Mouse (Mus musculus): ENCODE data around the gene Fam43b. TPM values are rescaled to one million over a fixed set of nuclear protein-coding genes. Genes with fewer than 3 reads are reported as not detected.

Fam43b gene
- polyA plus RNA-seq, 1 experiment, result not detected

- peaks cover 9% of the 10 kb centered on the region; the same call in 1 of the 2 replicates for H3K4me1 ChIP-seq (ENCODE audit: control insufficient read depth, insufficient read depth, low read length)
- WGBS, result 76% methylated on average over 5 of the region's 5 CpGs
- TF ChIP-seq CTCF (IDR thresholded peaks at IDR 0.05; ENCODE audit: insufficient read depth, low read length) (no peak), POLR2A (IDR thresholded peaks at IDR 0.05; ENCODE audit: borderline replicate concordance, extremely low read depth, low read depth, low read length) (no peak)
- no peak for DNase-seq
- H3K4me3 ChIP-seq (replicated peaks; ENCODE audit: extremely low read depth, low read depth, low read length), result no peak overlapping the region
Observed at GRCm38 (mm10) chr4:138370996-138371516, 25.3 kb downstream of the Fam43b start.

DNA sequence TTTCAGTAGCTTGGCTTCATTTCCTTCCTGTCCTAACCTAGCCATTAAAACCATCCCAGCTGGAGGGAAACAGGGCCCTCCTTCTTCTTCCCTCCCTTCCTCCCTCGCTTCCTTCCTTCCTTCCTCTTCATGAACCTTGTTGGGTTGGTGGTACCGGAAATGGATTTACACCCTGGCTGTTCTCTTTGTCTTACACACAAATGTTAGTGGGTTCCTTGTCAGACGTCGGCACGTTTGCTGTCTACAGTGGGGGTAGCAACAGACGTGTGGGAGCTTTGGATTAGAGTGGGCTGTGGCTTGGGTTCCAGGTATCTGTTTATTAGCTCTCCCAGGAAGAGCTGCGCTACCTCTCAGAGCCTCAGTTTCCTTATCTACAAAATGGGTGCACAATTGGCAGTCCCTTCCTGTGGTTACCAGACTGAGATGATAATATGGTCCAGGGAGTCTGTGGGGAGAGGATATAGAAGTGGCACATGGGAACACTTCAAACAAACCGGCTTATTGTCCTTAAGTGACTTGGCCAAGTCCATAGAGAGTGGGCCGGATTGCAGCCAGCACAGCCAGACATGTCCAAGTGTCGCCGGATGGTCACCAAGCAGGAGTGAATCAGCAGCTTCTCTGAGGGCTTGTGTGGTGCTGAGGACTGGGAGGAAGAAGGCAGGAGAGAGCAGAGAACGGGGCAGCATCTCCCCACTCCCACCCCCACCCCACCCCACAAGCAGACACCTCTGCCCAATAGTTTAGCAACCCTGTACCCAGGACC lies 27.6 kb downstream of the Fam43b start:
- WGBS, result 43% methylated on average over 12 of the region's 12 CpGs
- H3K4me1 ChIP-seq (ENCODE audit: control insufficient read depth, insufficient read depth, low read length), result peaks cover 9% of the 10 kb centered on the region; the same call in 1 of the 2 replicates
- DNase-seq, result no peak
- TF ChIP-seq POLR2A (IDR thresholded peaks at IDR 0.05; ENCODE audit: borderline replicate concordance, extremely low read depth, low read depth, low read length) (no peak), CTCF (IDR thresholded peaks at IDR 0.05; ENCODE audit: insufficient read depth, low read length) (no peak)
- no peak overlapping the region for H3K4me3 ChIP-seq (replicated peaks; ENCODE audit: extremely low read depth, low read depth, low read length)

GRCm38 (mm10) chr4:138367641-138368497 lies 28.5 kb downstream of the Fam43b start, which contains the start of gene Cda:
Gene Cda, minus strand, starts transcription at chr4:138367992.
- H3K4me1 ChIP-seq (ENCODE audit: control insufficient read depth, insufficient read depth, low read length), result peaks cover 9% of the 10 kb centered on the region; the same call in 1 of the 2 replicates
- TF ChIP-seq POLR2A (IDR thresholded peaks at IDR 0.05; ENCODE audit: borderline replicate concordance, extremely low read depth, low read depth, low read length) (no peak), CTCF (IDR thresholded peaks at IDR 0.05; ENCODE audit: insufficient read depth, low read length) (no peak)
- WGBS, result 2% methylated on average over 34 of the region's 34 CpGs
- H3K4me3 ChIP-seq (replicated peaks; ENCODE audit: extremely low read depth, low read depth, low read length), result peak within 1 kb of the TSS; percentile 18
- DNase-seq, result peak; percentile 80

GRCm38 (mm10) chr4:138366561-138366960 lies 29.8 kb downstream of the Fam43b start:
- no peak for DNase-seq
- peaks cover 9% of the 10 kb centered on the region; the same call in 1 of the 2 replicates for H3K4me1 ChIP-seq (ENCODE audit: control insufficient read depth, insufficient read depth, low read length)
- TF ChIP-seq CTCF (IDR thresholded peaks at IDR 0.05; ENCODE audit: insufficient read depth, low read length), result no peak
- TF ChIP-seq POLR2A (IDR thresholded peaks at IDR 0.05; ENCODE audit: borderline replicate concordance, extremely low read depth, low read depth, low read length), result no peak
- H3K4me3 ChIP-seq (replicated peaks; ENCODE audit: extremely low read depth, low read depth, low read length), result no peak overlapping the region
- 83% methylated on average over 2 of the region's 2 CpGs for WGBS

DNA sequence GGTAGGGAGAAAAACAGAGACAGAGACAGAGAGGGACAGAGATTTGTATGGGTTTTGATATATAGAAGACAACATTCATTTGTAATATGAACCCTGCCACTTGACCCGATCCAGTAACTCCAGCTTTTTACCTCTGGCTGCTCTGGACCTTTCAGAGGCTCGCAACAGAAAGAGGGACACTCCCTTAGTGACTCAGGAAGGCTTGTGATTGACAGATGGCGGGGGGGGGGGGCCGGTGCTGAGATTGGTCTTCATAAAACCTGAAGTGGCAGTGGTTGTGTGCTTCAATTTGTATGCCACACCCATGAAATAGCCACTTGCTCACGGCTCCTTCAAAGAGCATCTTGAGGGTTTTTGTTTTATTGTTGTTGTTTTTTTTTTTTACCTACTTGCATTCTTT lies 32.8 kb downstream of the Fam43b start:
- no peak for DNase-seq
- Histone ChIP-seq H3K4me3 (replicated peaks; ENCODE audit: extremely low read depth, low read depth, low read length) (no peak overlapping the region), H3K4me1 (ENCODE audit: control insufficient read depth, insufficient read depth, low read length) (peaks cover 9% of the 10 kb centered on the region; the same call in 1 of the 2 replicates)
- WGBS, result 40% methylated on average over 5 of the region's 5 CpGs
- TF ChIP-seq POLR2A (IDR thresholded peaks at IDR 0.05; ENCODE audit: borderline replicate concordance, extremely low read depth, low read depth, low read length) (no peak), CTCF (IDR thresholded peaks at IDR 0.05; ENCODE audit: insufficient read depth, low read length) (no peak)

- TF ChIP-seq CTCF (IDR thresholded peaks at IDR 0.05; ENCODE audit: insufficient read depth, low read length), result no peak
- no peak for TF ChIP-seq POLR2A (IDR thresholded peaks at IDR 0.05; ENCODE audit: borderline replicate concordance, extremely low read depth, low read depth, low read length)
- 77% methylated on average over 7 of the region's 7 CpGs for WGBS
- Histone ChIP-seq H3K4me3 (replicated peaks; ENCODE audit: extremely low read depth, low read depth, low read length) (no peak overlapping the region), H3K4me1 (ENCODE audit: control insufficient read depth, insufficient read depth, low read length) (peaks cover 4% of the 10 kb centered on the region; the same call in 1 of the 2 replicates)
- no peak for DNase-seq
Observed at GRCm38 (mm10) chr4:138362883-138363282, 33.4 kb downstream of the Fam43b start.

DNA sequence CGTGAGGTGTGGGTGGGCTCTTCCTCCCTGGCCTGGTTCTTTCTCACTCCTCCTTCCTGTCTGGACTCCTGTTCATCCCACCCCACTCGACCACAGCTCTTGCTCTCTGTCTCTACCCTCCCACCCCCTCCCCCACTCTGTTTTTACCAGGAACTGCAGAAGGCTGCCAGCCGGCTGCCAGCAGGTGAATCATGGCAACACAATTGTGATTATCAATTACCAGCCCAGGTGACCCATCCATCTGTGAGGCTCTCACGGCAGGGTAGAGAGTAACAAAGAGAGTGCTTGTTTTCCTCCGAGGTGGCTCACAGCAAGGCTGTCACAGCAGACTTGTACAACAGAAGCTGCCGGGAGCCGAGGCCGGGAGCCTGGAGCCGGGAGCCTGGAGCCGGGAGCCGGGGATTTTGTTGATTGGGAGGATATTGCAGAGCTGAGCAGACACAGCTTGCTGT lies 34.9 kb downstream of the Fam43b start:
- no peak for TF ChIP-seq POLR2A (IDR thresholded peaks at IDR 0.05; ENCODE audit: borderline replicate concordance, extremely low read depth, low read depth, low read length)
- no peak for TF ChIP-seq CTCF (IDR thresholded peaks at IDR 0.05; ENCODE audit: insufficient read depth, low read length)
- no peak overlapping the region for H3K4me3 ChIP-seq (replicated peaks; ENCODE audit: extremely low read depth, low read depth, low read length)
- H3K4me1 ChIP-seq (ENCODE audit: control insufficient read depth, insufficient read depth, low read length), result no peaks in the 10 kb centered on the region
- WGBS, result 37% methylated on average over 11 of the region's 11 CpGs
- DNase-seq, result no peak

GRCm38 (mm10) chr4:138358176-138358575 lies 38.2 kb downstream of the Fam43b start:
- no peak overlapping the region for H3K4me3 ChIP-seq (replicated peaks; ENCODE audit: extremely low read depth, low read depth, low read length)
- no peaks in the 10 kb centered on the region for H3K4me1 ChIP-seq (ENCODE audit: control insufficient read depth, insufficient read depth, low read length)
- no peak for DNase-seq
- TF ChIP-seq CTCF (IDR thresholded peaks at IDR 0.05; ENCODE audit: insufficient read depth, low read length) (no peak), POLR2A (IDR thresholded peaks at IDR 0.05; ENCODE audit: borderline replicate concordance, extremely low read depth, low read depth, low read length) (no peak)
- 77% methylated on average over 3 of the region's 3 CpGs for WGBS

DNA sequence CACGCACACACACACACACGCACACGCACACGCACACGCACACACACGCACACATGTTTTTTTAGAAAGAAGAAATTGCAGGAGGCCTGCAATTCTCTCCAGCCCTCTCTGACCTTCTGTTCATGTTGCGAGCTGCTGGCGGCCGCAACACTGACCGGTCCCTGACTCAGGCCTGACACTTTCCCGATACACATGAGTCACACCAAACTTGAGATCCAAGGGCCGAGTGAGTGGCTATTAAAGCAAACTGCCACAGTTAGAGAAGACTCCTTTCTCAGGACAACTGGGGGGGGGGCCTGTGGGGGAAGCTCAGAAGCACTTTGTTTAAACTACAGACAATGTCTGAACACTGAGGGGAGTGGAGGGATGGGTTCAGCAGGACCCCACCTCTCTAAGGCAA lies 39.8 kb downstream of the Fam43b start:
- no peaks in the 10 kb centered on the region for H3K4me1 ChIP-seq (ENCODE audit: control insufficient read depth, insufficient read depth, low read length)
- TF ChIP-seq POLR2A (IDR thresholded peaks at IDR 0.05; ENCODE audit: borderline replicate concordance, extremely low read depth, low read depth, low read length), result no peak
- TF ChIP-seq CTCF (IDR thresholded peaks at IDR 0.05; ENCODE audit: insufficient read depth, low read length), result no peak
- H3K4me3 ChIP-seq (replicated peaks; ENCODE audit: extremely low read depth, low read depth, low read length), result no peak overlapping the region
- no peak for DNase-seq
- 80% methylated on average over 12 of the region's 12 CpGs for WGBS

All from lung, adult 2 months (tissue).